Mouse (Mus musculus) neural tube, embryonic 15.5 days (tissue): Measurements from ENCODE around the gene Gm5678. TPM values are rescaled to one million over a fixed set of nuclear protein-coding genes. Genes with fewer than 3 reads are reported as not detected.

Source experiments
- ATAC-seq: fragments of 200-750 bp; cut with Nextera tagmentation; 2 replicates; pipeline ENCODE4 v1.8.0; 2017; ENCODE audit warnings: mild to moderate bottlenecking, moderate TSS enrichment, moderate library complexity; ENCODE audit not compliant: low FRiP score
- H3K27ac ChIP-seq: fragments of 300-500 bp; sonication (generic); replicated peaks from 2 replicates; pipeline ENCODE4 v1.5.1; 2015; ENCODE audit warnings: mild to moderate bottlenecking, inconsistent platforms
- H3K27me3 ChIP-seq: fragments of 300-500 bp; sonication (generic); replicated peaks from 2 replicates; pipeline ENCODE4 v1.6.1; 2015; ENCODE audit warnings: inconsistent platforms
- H3K36me3 ChIP-seq: fragments of 300-500 bp; sonication (generic); 2 replicates; pipeline ENCODE4 v1.6.1; 2015; ENCODE audit warnings: inconsistent platforms
- H3K4me1 ChIP-seq: fragments of 300-500 bp; sonication (generic); 2 replicates; pipeline ENCODE4 v1.6.1; 2015; ENCODE audit warnings: inconsistent platforms
- H3K4me2 ChIP-seq: fragments of 300-500 bp; sonication (generic); 2 replicates; pipeline ENCODE4 v1.6.1; 2015; ENCODE audit warnings: inconsistent platforms, mild to moderate bottlenecking, moderate library complexity
- H3K4me3 ChIP-seq: fragments of 300-500 bp; sonication (generic); replicated peaks from 2 replicates; pipeline ENCODE4 v1.5.1; 2015; ENCODE audit warnings: mild to moderate bottlenecking, inconsistent platforms
- H3K9ac ChIP-seq: fragments of 300-500 bp; sonication (generic); replicated peaks from 2 replicates; pipeline ENCODE4 v1.6.1; 2015; ENCODE audit warnings: mild to moderate bottlenecking, inconsistent platforms
- H3K9me3 ChIP-seq: fragments of 300-500 bp; sonication (generic); replicated peaks from 2 replicates; pipeline ENCODE4 v1.6.1; 2016; ENCODE audit warnings: inconsistent platforms
- WGBS: fragments of 180-500 bp; shearing (Covaris S2); methylation state at CpG from one replicate; pipeline ENCODE4 v1.1.7; 2015; ENCODE audit warnings: mixed read lengths; 5-methylcytosine and 5-hydroxymethylcytosine counted together
- polyA plus RNA-seq: library from polyadenylated mRNA; unstranded; fragments of >200 nt; fragmentation: Nextera tagmentation; extraction: Ambion mirVana; gene quantifications from 2 replicates; pipeline ENCODE4 v1.2.1, GENCODE M21; 2015

The Gm5678 gene
- not detected in 2 replicates for polyA plus RNA-seq

DNA sequence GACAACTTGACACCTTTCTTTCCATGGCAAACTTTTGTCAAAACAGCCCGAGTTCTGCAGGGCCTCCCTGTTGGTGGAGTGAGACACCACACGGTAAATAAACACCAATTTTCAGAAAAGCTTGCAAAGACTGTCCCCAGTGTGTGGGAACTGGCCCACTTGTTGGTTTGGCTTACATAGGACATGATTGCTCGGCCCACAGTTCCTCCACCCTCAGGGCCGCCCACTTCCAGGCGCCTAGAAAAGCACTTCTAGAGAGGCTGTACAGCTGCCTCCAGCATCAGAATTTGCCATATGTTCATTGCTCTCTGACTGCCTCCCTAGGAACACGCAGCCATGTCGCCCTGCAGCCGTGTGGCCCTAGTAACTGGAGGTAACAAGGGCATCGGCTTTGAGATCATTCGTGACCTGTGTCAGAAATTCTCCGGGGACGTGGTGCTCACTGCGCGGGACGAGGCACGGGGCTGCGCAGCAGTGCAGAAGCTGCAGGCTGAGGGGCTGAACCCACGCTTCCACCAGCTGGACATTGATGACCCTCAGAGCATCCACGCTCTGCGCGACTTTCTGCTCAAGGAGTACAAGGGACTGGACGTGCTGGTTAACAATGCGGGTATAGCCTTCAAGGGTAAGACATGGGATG lies at the start of gene Gm5678:
Gm5678 (plus strand) TSS at position 337 of the 640 bp plus-strand sequence.
- Histone ChIP-seq H3K9ac (no peak within 1 kb of the TSS), H3K4me2 (no peak within 1 kb of the TSS), H3K27ac (no peak within 1 kb of the TSS), H3K9me3 (no peaks in the 10 kb centered on the region), H3K4me1 (no peaks in the 10 kb centered on the region), H3K27me3 (no peaks in the 10 kb centered on the region), H3K36me3 (no peaks in the 10 kb centered on the region), H3K4me3 (no peak within 1 kb of the TSS)
- ATAC-seq, result no peak
- WGBS, result 83% methylated on average over 23 of the region's 23 CpGs

DNA sequence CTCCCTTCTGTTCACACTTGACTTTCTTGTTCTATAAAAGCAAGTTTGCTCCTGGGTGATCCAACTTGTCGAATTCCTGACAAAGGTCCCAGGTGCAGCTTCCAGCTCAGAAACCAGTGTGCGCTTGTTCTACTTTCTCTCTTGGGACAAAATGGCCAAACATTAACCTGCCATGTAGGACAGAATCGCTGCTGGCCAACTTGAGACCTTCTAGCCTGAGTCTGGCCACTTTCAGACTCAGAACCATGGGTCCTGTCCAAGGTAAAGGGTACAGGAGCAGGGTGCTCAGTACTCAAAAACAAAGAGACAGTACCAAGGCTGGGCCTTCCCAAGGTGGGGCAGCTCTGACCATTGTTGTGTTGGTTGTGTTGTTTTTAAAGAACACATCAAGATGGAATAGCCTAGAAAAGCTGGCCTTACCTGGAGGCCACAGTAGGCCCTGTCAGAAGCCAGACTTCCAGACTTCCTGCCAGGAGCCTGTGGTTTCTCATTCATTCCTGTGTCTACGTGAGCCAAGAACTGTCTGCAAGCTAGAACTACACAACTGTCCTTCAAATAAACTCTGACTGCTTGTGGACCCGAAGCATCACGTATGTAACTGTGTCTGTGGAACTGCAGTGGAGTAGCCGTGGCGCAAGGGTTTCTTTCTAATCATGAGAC lies 49.4 kb upstream of the Gm5678 start:
- H3K4me2 ChIP-seq, result no peak overlapping the region

DNA sequence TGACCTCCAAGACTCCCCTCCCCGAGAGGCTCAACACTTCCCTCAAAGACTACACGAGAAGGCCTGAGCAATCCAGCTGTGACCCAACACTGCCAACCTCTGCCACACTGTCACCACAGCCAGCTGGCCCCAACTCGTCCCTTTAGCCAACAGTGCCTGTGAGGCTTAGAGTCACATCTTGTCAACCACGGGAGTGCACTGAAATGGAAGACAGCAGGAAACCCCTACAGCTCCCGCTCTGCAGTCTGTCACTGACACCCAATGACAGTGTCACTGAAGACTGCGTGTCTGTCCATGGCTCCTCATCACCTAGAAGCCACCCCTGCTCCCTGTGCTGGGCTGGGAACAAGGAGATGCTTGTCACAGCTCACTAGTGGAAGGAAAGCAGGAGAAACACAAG lies 46.8 kb upstream of the Gm5678 start:
- Histone ChIP-seq H3K9ac (no peak overlapping the region), H3K27ac (no peak overlapping the region), H3K9me3 (no peaks in the 10 kb centered on the region), H3K4me1 (0 out of 2 replicates have a peak, but pooled peaks cover 5% of the 10 kb centered on the region), H3K36me3 (peaks cover 20% of the 10 kb centered on the region), H3K4me3 (no peak overlapping the region), H3K27me3 (no peaks in the 10 kb centered on the region; the same call in 1 of the 2 replicates), H3K4me2 (no peak overlapping the region)
- ATAC-seq, result no peak
- 77% methylated on average over 6 of the region's 6 CpGs for WGBS

More for the DNA sequence above, 49.4 kb upstream of the Gm5678 start:
- Histone ChIP-seq H3K4me3 (no peak overlapping the region), H3K36me3 (no peaks in the 10 kb centered on the region; the same call in 1 of the 2 replicates), H3K4me1 (peaks cover 9% of the 10 kb centered on the region; the same call in 1 of the 2 replicates), H3K27me3 (no peaks in the 10 kb centered on the region; the same call in 1 of the 2 replicates), H3K9me3 (no peaks in the 10 kb centered on the region), H3K27ac (no peak overlapping the region), H3K9ac (no peak overlapping the region)
- 92% methylated on average over 8 of the region's 8 CpGs for WGBS
- no peak for ATAC-seq

- Histone ChIP-seq H3K4me3 (no peak overlapping the region), H3K9me3 (no peaks in the 10 kb centered on the region), H3K27me3 (no peaks in the 10 kb centered on the region), H3K9ac (no peak overlapping the region), H3K36me3 (peaks cover 30% of the 10 kb centered on the region), H3K4me2 (no peak overlapping the region), H3K27ac (no peak overlapping the region), H3K4me1 (no peaks in the 10 kb centered on the region)
- ATAC-seq, result no peak
- WGBS, result 88% methylated on average over 24 of the region's 24 CpGs
Observed at GRCm38 (mm10) chr16:93584976-93585702, 42.8 kb upstream of the Gm5678 start.

GRCm38 (mm10) chr16:93585703-93586205 lies 42.1 kb upstream of the Gm5678 start:
- H3K27ac ChIP-seq, result no peak overlapping the region
- no peak for ATAC-seq
- no peak overlapping the region for H3K4me2 ChIP-seq
- peaks cover 36% of the 10 kb centered on the region for H3K36me3 ChIP-seq
- H3K9ac ChIP-seq, result no peak overlapping the region
- 88% methylated on average over 9 of the region's 9 CpGs for WGBS
- no peaks in the 10 kb centered on the region for H3K4me1 ChIP-seq
- no peaks in the 10 kb centered on the region for H3K9me3 ChIP-seq
- no peak overlapping the region for H3K4me3 ChIP-seq
- no peaks in the 10 kb centered on the region for H3K27me3 ChIP-seq

GRCm38 (mm10) chr16:93586382-93586781 lies 41.5 kb upstream of the Gm5678 start:
- no peaks in the 10 kb centered on the region for H3K9me3 ChIP-seq
- no peak overlapping the region for H3K4me2 ChIP-seq
- no peak overlapping the region for H3K9ac ChIP-seq
- 65% methylated on average over 8 of the region's 8 CpGs for WGBS
- no peak overlapping the region for H3K4me3 ChIP-seq
- H3K36me3 ChIP-seq, result peaks cover 41% of the 10 kb centered on the region
- H3K4me1 ChIP-seq, result no peaks in the 10 kb centered on the region
- no peaks in the 10 kb centered on the region for H3K27me3 ChIP-seq
- H3K27ac ChIP-seq, result no peak overlapping the region
- ATAC-seq, result no peak

DNA sequence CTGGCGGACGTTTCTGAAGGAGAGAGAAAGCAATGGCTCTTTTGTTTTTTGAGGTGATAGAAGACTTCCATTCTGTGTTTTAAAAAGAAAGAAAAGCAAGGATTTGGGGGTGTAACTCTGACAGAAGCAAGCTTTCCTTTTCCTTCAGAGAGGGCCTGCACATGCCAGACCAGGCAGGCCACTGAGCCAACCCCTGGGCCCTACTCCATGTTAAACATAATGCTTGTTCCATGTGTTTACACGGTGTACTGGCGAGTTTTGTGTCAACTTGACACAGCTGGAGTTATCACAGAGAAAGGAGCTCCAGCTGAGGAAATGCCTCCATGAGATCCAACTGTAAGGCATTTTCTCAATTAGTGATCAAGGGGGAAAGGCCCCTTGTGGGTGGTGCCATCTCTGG lies 39.6 kb upstream of the Gm5678 start:
- 58% methylated on average over 4 of the region's 4 CpGs for WGBS
- ATAC-seq, result no peak
- H3K27ac ChIP-seq, result no peak overlapping the region
- no peak overlapping the region for H3K4me3 ChIP-seq
- no peak overlapping the region for H3K9ac ChIP-seq
- no peaks in the 10 kb centered on the region for H3K27me3 ChIP-seq
- no peak overlapping the region for H3K4me2 ChIP-seq
- H3K4me1 ChIP-seq, result no peaks in the 10 kb centered on the region
- no peaks in the 10 kb centered on the region for H3K9me3 ChIP-seq
- H3K36me3 ChIP-seq, result peaks cover 48% of the 10 kb centered on the region

GRCm38 (mm10) chr16:93590915-93591314 lies 37.0 kb upstream of the Gm5678 start:
- Histone ChIP-seq H3K27ac (no peak overlapping the region), H3K36me3 (peaks cover 46% of the 10 kb centered on the region), H3K27me3 (no peaks in the 10 kb centered on the region), H3K4me1 (no peaks in the 10 kb centered on the region), H3K9ac (no peak overlapping the region), H3K9me3 (no peaks in the 10 kb centered on the region), H3K4me2 (no peak overlapping the region), H3K4me3 (no peak overlapping the region)
- no peak for ATAC-seq
- WGBS, result 95% methylated on average over 15 of the region's 15 CpGs

GRCm38 (mm10) chr16:93591450-93592430 lies 36.2 kb upstream of the Gm5678 start:
- H3K4me1 ChIP-seq, result no peaks in the 10 kb centered on the region
- no peak for ATAC-seq
- 93% methylated on average over 20 of the region's 20 CpGs for WGBS
- no peak overlapping the region for H3K4me3 ChIP-seq
- H3K27me3 ChIP-seq, result no peaks in the 10 kb centered on the region
- peaks cover 41% of the 10 kb centered on the region for H3K36me3 ChIP-seq
- no peak overlapping the region for H3K4me2 ChIP-seq
- H3K9me3 ChIP-seq, result no peaks in the 10 kb centered on the region
- H3K27ac ChIP-seq, result no peak overlapping the region
- no peak overlapping the region for H3K9ac ChIP-seq

- Histone ChIP-seq H3K27me3 (no peaks in the 10 kb centered on the region), H3K4me2 (no peak overlapping the region), H3K9ac (no peak overlapping the region), H3K27ac (no peak overlapping the region), H3K4me1 (no peaks in the 10 kb centered on the region), H3K4me3 (no peak overlapping the region), H3K36me3 (peaks cover 51% of the 10 kb centered on the region), H3K9me3 (no peaks in the 10 kb centered on the region)
- no peak for ATAC-seq
- WGBS, result 100% methylated on average over 3 of the region's 3 CpGs
Observed at GRCm38 (mm10) chr16:93592711-93593110, 35.2 kb upstream of the Gm5678 start.

DNA sequence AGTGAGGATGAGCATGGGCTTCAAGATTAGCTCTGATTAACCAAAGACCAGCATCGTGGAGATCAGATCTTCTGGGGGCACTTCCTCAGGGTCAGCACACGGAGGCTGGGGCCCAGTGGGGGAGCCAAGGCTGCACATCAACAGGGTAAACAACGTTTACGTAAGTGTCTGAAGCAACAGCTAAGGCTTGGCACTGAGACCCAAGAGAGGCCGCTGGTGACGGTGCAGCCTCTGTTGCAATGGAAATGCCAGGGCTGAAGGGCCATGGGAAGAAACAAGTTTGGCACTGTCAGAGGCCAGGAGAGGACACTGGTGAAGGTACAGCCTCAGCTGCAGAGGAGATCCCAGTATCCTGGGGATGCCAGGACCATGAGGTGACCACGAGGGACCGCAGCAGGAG lies 34.5 kb upstream of the Gm5678 start:
- no peak overlapping the region for H3K4me2 ChIP-seq
- no peaks in the 10 kb centered on the region for H3K27me3 ChIP-seq
- peaks cover 57% of the 10 kb centered on the region for H3K36me3 ChIP-seq
- H3K9ac ChIP-seq, result no peak overlapping the region
- H3K9me3 ChIP-seq, result no peaks in the 10 kb centered on the region
- no peak overlapping the region for H3K4me3 ChIP-seq
- no peaks in the 10 kb centered on the region for H3K4me1 ChIP-seq
- no peak overlapping the region for H3K27ac ChIP-seq
- ATAC-seq, result no peak
- 91% methylated on average over 8 of the region's 8 CpGs for WGBS
